Mouse (Mus musculus): ENCODE data around the gene Pnpla3. TPM values are rescaled to one million over a fixed set of nuclear protein-coding genes. Genes with fewer than 3 reads are reported as not detected.
A peak's percentile ranks its signal among the peaks of the same experiment; 100 is the strongest.

Gene Pnpla3
- polyA plus RNA-seq, 1 experiment from 2014 or later: 5.9 TPM

GRCm38 (mm10) chr15:84223423-84223822, 55.8 kb downstream of the Pnpla3 start:
- Histone ChIP-seq H3K27ac (replicated peaks) (peak overlapping the region; percentile 28), H3K4me3 (replicated peaks) (no peak overlapping the region), H3K9ac (replicated peaks) (no peak overlapping the region), H3K4me2 (no peak overlapping the region), H3K9me3 (replicated peaks) (no peaks in the 10 kb centered on the region), H3K27me3 (replicated peaks) (no peaks in the 10 kb centered on the region), H3K36me3 (no peaks in the 10 kb centered on the region), H3K4me1 (peaks cover 57% of the 10 kb centered on the region)
- 28% methylated on average over 6 of the region's 6 CpGs for WGBS
- ATAC-seq (ENCODE audit: low FRiP score): no peak

GRCm38 (mm10) chr15:84224779-84225178, 57.1 kb downstream of the Pnpla3 start:
- peak overlapping the region; percentile 28; the same call in 1 of the 2 replicates for H3K27ac ChIP-seq (replicated peaks)
- no peak overlapping the region for H3K9ac ChIP-seq (replicated peaks)
- no peaks in the 10 kb centered on the region for H3K36me3 ChIP-seq
- 26% methylated on average over 10 of the region's 10 CpGs for WGBS
- no peaks in the 10 kb centered on the region; the same call in 1 of the 2 replicates for H3K27me3 ChIP-seq (replicated peaks)
- H3K4me2 ChIP-seq: 0 out of 2 replicates have a peak overlapping the region, but pooled peaks have one; percentile 1
- H3K4me3 ChIP-seq (replicated peaks): no peak overlapping the region
- H3K4me1 ChIP-seq: peaks cover 49% of the 10 kb centered on the region
- ATAC-seq (ENCODE audit: low FRiP score): no peak
- no peaks in the 10 kb centered on the region for H3K9me3 ChIP-seq (replicated peaks)

- WGBS: 17% methylated on average over 15 of the region's 15 CpGs
- H3K9ac ChIP-seq (replicated peaks): 0 out of 2 replicates have a peak overlapping the region, but pooled peaks have one; percentile 10
- peak; percentile 26; the same call in 1 of the 2 replicates for ATAC-seq (ENCODE audit: low FRiP score)
- peak overlapping the region; percentile 33 for H3K27ac ChIP-seq (replicated peaks)
- no peak overlapping the region for H3K4me3 ChIP-seq (replicated peaks)
- H3K36me3 ChIP-seq: no peaks in the 10 kb centered on the region
- H3K27me3 ChIP-seq (replicated peaks): no peaks in the 10 kb centered on the region; the same call in 1 of the 2 replicates
- no peaks in the 10 kb centered on the region for H3K9me3 ChIP-seq (replicated peaks)
- H3K4me1 ChIP-seq: peaks cover 63% of the 10 kb centered on the region
- peak overlapping the region; percentile 23; the same call in 1 of the 2 replicates for H3K4me2 ChIP-seq
Observed at GRCm38 (mm10) chr15:84226918-84227317, 59.3 kb downstream of the Pnpla3 start.

GRCm38 (mm10) chr15:84230661-84231060, 63.0 kb downstream of the Pnpla3 start:
- no peak overlapping the region for H3K9ac ChIP-seq (replicated peaks)
- no peak for ATAC-seq (ENCODE audit: low FRiP score)
- 14% methylated on average over 5 of the region's 5 CpGs for WGBS
- peak overlapping the region; percentile 94 for H3K4me2 ChIP-seq
- no peak overlapping the region for H3K4me3 ChIP-seq (replicated peaks)
- H3K27ac ChIP-seq (replicated peaks): 0 out of 2 replicates have a peak overlapping the region, but pooled peaks have one; percentile 60
- H3K4me1 ChIP-seq: peaks cover 60% of the 10 kb centered on the region
- no peaks in the 10 kb centered on the region for H3K36me3 ChIP-seq
- no peaks in the 10 kb centered on the region for H3K9me3 ChIP-seq (replicated peaks)
- no peaks in the 10 kb centered on the region; the same call in 1 of the 2 replicates for H3K27me3 ChIP-seq (replicated peaks)

- Histone ChIP-seq H3K4me3 (replicated peaks) (peak overlapping the region; percentile 44), H3K9ac (replicated peaks) (peak overlapping the region; percentile 18; the same call in 1 of the 2 replicates), H3K27me3 (replicated peaks) (no peaks in the 10 kb centered on the region; the same call in 1 of the 2 replicates), H3K4me2 (peak overlapping the region; percentile 94), H3K4me1 (peaks cover 54% of the 10 kb centered on the region), H3K9me3 (replicated peaks) (no peaks in the 10 kb centered on the region), H3K27ac (replicated peaks) (peak overlapping the region; percentile 60), H3K36me3 (no peaks in the 10 kb centered on the region)
- ATAC-seq (ENCODE audit: low FRiP score): peak; percentile 36; the same call in 1 of the 2 replicates
- WGBS: 2% methylated on average over 16 of the region's 16 CpGs
Observed at GRCm38 (mm10) chr15:84231113-84231712, 63.6 kb downstream of the Pnpla3 start.

GRCm38 (mm10) chr15:84231721-84232561, 64.3 kb downstream of the Pnpla3 start, which contains the start of gene Parvb:
TSS of gene Parvb (plus strand) at chr15:84232043.
- Histone ChIP-seq H3K4me2 (peak within 1 kb of the TSS; percentile 94), H3K27ac (replicated peaks) (peak within 1 kb of the TSS; percentile 60), H3K9me3 (replicated peaks) (no peaks in the 10 kb centered on the region), H3K4me1 (peaks cover 47% of the 10 kb centered on the region), H3K9ac (replicated peaks) (peak within 1 kb of the TSS; percentile 54), H3K36me3 (no peaks in the 10 kb centered on the region), H3K27me3 (replicated peaks) (no peaks in the 10 kb centered on the region; the same call in 1 of the 2 replicates), H3K4me3 (replicated peaks) (peak within 1 kb of the TSS; percentile 44)
- WGBS: 1% methylated on average over 51 of the region's 53 CpGs
- peak; percentile 33 for ATAC-seq (ENCODE audit: low FRiP score)

- 0 out of 2 replicates have a peak overlapping the region, but pooled peaks have one; percentile 44 for H3K4me3 ChIP-seq (replicated peaks)
- peaks cover 5% of the 10 kb centered on the region; the same call in 1 of the 2 replicates for H3K27me3 ChIP-seq (replicated peaks)
- H3K9me3 ChIP-seq (replicated peaks): no peaks in the 10 kb centered on the region
- no peak for ATAC-seq (ENCODE audit: low FRiP score)
- 18% methylated on average over 8 of the region's 8 CpGs for WGBS
- no peak overlapping the region for H3K27ac ChIP-seq (replicated peaks)
- H3K9ac ChIP-seq (replicated peaks): no peak overlapping the region
- peaks cover 40% of the 10 kb centered on the region for H3K4me1 ChIP-seq
- H3K4me2 ChIP-seq: peak overlapping the region; percentile 94
- H3K36me3 ChIP-seq: no peaks in the 10 kb centered on the region
Observed at GRCm38 (mm10) chr15:84232609-84233008, 65.0 kb downstream of the Pnpla3 start.

GRCm38 (mm10) chr15:84234794-84235581, 67.4 kb downstream of the Pnpla3 start:
- no peak overlapping the region for H3K4me2 ChIP-seq
- 78% methylated on average over 7 of the region's 7 CpGs for WGBS
- no peak overlapping the region for H3K4me3 ChIP-seq (replicated peaks)
- peaks cover 5% of the 10 kb centered on the region; the same call in 1 of the 2 replicates for H3K27me3 ChIP-seq (replicated peaks)
- H3K27ac ChIP-seq (replicated peaks): peak overlapping the region; percentile 52; the same call in 1 of the 2 replicates
- H3K36me3 ChIP-seq: no peaks in the 10 kb centered on the region
- peaks cover 53% of the 10 kb centered on the region for H3K4me1 ChIP-seq
- H3K9me3 ChIP-seq (replicated peaks): no peaks in the 10 kb centered on the region
- H3K9ac ChIP-seq (replicated peaks): no peak overlapping the region
- ATAC-seq (ENCODE audit: low FRiP score): no peak

GRCm38 (mm10) chr15:84235646-84236045, 68.0 kb downstream of the Pnpla3 start:
- Histone ChIP-seq H3K9me3 (replicated peaks) (no peaks in the 10 kb centered on the region), H3K36me3 (no peaks in the 10 kb centered on the region), H3K4me2 (no peak overlapping the region), H3K27me3 (replicated peaks) (peaks cover 5% of the 10 kb centered on the region; the same call in 1 of the 2 replicates), H3K27ac (replicated peaks) (no peak overlapping the region), H3K9ac (replicated peaks) (no peak overlapping the region), H3K4me1 (peaks cover 51% of the 10 kb centered on the region), H3K4me3 (replicated peaks) (no peak overlapping the region)
- no peak for ATAC-seq (ENCODE audit: low FRiP score)
- 70% methylated on average over 7 of the region's 7 CpGs for WGBS
